Mouse (Mus musculus): Measurements from ENCODE around the gene Tlr2.

GRCm38 (mm10) chr3:83801649-83802155 lies 39.9 kb downstream of the Tlr2 start:
- TF ChIP-seq CTCF (IDR thresholded peaks at IDR 0.05; ENCODE audit: borderline replicate concordance, control insufficient read depth, extremely low read depth, insufficient read depth, low read length, poor library complexity) (no peak), POLR2A (IDR thresholded peaks at IDR 0.05; ENCODE audit: control insufficient read depth, extremely low read depth, insufficient read depth, low read length, poor library complexity) (no peak)
